Mouse (Mus musculus) lung, adult 18-20 months (tissue): ENCODE data around the gene Exoc2.

Experiments used
- DNase-seq, 2 experiments: peaks; one replicate each; pipeline ENCODE4 v3.0.0; 2022; ENCODE audit warnings: mixed read lengths in 2 of 2

The Exoc2 gene

GRCm38 (mm10) chr13:30971047-30971446, 2.8 kb downstream of the Exoc2 start:
- DNase-seq, result no peak

GRCm38 (mm10) chr13:30968311-30968710, 5.6 kb downstream of the Exoc2 start:
- no peak for DNase-seq

- no peak for DNase-seq
Measured at GRCm38 (mm10) chr13:30966507-30966911, 7.4 kb downstream of the Exoc2 start.

- DNase-seq, result no peak
Measured at GRCm38 (mm10) chr13:30961932-30962331, 12.0 kb downstream of the Exoc2 start.

- no peak for DNase-seq
Measured at GRCm38 (mm10) chr13:30960714-30961113, 13.2 kb downstream of the Exoc2 start.

- DNase-seq, result no peak
Measured at GRCm38 (mm10) chr13:30953580-30953979, 20.3 kb downstream of the Exoc2 start.

GRCm38 (mm10) chr13:30952044-30952443, 21.8 kb downstream of the Exoc2 start:
- DNase-seq, result no peak

- no peak for DNase-seq
Measured at GRCm38 (mm10) chr13:30949181-30949580, 24.7 kb downstream of the Exoc2 start.

- DNase-seq, result no peak
Measured at GRCm38 (mm10) chr13:30947540-30947939, 26.4 kb downstream of the Exoc2 start, which contains the start of gene Hus1b. Gene Hus1b (minus strand): TSS chr13:30947759.

GRCm38 (mm10) chr13:30947129-30947528, 26.8 kb downstream of the Exoc2 start:
- DNase-seq, result no peak

GRCm38 (mm10) chr13:30945788-30946187, 28.1 kb downstream of the Exoc2 start:
- no peak for DNase-seq

GRCm38 (mm10) chr13:30932972-30933371, 40.9 kb downstream of the Exoc2 start:
- no peak for DNase-seq

- DNase-seq, result no peak
Measured at GRCm38 (mm10) chr13:30931613-30932012, 42.3 kb downstream of the Exoc2 start.

- DNase-seq, result no peak
Measured at GRCm38 (mm10) chr13:30929119-30929518, 44.8 kb downstream of the Exoc2 start.

- no peak for DNase-seq
Measured at GRCm38 (mm10) chr13:30924269-30924668, 49.6 kb downstream of the Exoc2 start.

GRCm38 (mm10) chr13:30921914-30922313, 52.0 kb downstream of the Exoc2 start:
- no peak for DNase-seq

GRCm38 (mm10) chr13:30913757-30914156, 60.1 kb downstream of the Exoc2 start:
- no peak for DNase-seq

- no peak for DNase-seq
Measured at GRCm38 (mm10) chr13:30913028-30913427, 60.9 kb downstream of the Exoc2 start.

- no peak for DNase-seq
Measured at GRCm38 (mm10) chr13:30911931-30912625, 61.8 kb downstream of the Exoc2 start.

GRCm38 (mm10) chr13:30910889-30911288, 63.0 kb downstream of the Exoc2 start:
- DNase-seq, result peak; percentile 17 to 53

- no peak for DNase-seq
Measured at GRCm38 (mm10) chr13:30902286-30902685, 71.6 kb downstream of the Exoc2 start.

GRCm38 (mm10) chr13:30901387-30902041, 72.4 kb downstream of the Exoc2 start:
- no peak for DNase-seq

- DNase-seq, result no peak
Measured at GRCm38 (mm10) chr13:30894015-30894634, 79.8 kb downstream of the Exoc2 start.

GRCm38 (mm10) chr13:30892315-30892714, 81.6 kb downstream of the Exoc2 start:
- no peak for DNase-seq
